Mouse (Mus musculus): ENCODE data around the gene Mmrn2. TPM values are rescaled to one million over a fixed set of nuclear protein-coding genes. Genes with fewer than 3 reads are reported as not detected.

Mmrn2 gene
- polyA plus RNA-seq, 1 experiment from 2014 or later: 8.2 TPM

- DNase-seq (ENCODE audit: low spot score): no peak
- Histone ChIP-seq H3K27me3 (replicated peaks; ENCODE audit: control insufficient read depth, insufficient read depth, low read length) (no peaks in the 10 kb centered on the region), H3K36me3 (ENCODE audit: control insufficient read depth, insufficient read depth, low read length) (peaks cover 29% of the 10 kb centered on the region), H3K4me3 (ENCODE audit: low read depth, low read length) (no peak overlapping the region), H3K4me1 (ENCODE audit: control insufficient read depth, insufficient read depth, low read length) (peaks cover 13% of the 10 kb centered on the region; the same call in 1 of the 2 replicates), H3K4me2 (ENCODE audit: low read depth, low read length) (no peak overlapping the region), H3K9me3 (ENCODE audit: control insufficient read depth, low read length) (no peaks in the 10 kb centered on the region), H3K9ac (ENCODE audit: low read depth, low read length) (no peak overlapping the region), H3K27ac (replicated peaks; ENCODE audit: low read depth, low read length) (no peak overlapping the region)
- ATAC-seq (ENCODE audit: low read depth): no peak
- 41% methylated on average over 9 of the region's 9 CpGs for WGBS
Observed at GRCm38 (mm10) chr14:34449807-34450206, 74.5 kb downstream of the Mmrn2 start.

- DNase-seq (ENCODE audit: low spot score) (no peak), ATAC-seq (ENCODE audit: low read depth) (no peak)
- no peak overlapping the region for H3K4me3 ChIP-seq (ENCODE audit: low read depth, low read length)
- no peak overlapping the region for H3K27ac ChIP-seq (replicated peaks; ENCODE audit: low read depth, low read length)
- no peak overlapping the region for H3K9ac ChIP-seq (ENCODE audit: low read depth, low read length)
- H3K27me3 ChIP-seq (replicated peaks; ENCODE audit: control insufficient read depth, insufficient read depth, low read length): no peaks in the 10 kb centered on the region
- H3K36me3 ChIP-seq (ENCODE audit: control insufficient read depth, insufficient read depth, low read length): peaks cover 29% of the 10 kb centered on the region
- H3K4me1 ChIP-seq (ENCODE audit: control insufficient read depth, insufficient read depth, low read length): peaks cover 13% of the 10 kb centered on the region; the same call in 1 of the 2 replicates
- H3K4me2 ChIP-seq (ENCODE audit: low read depth, low read length): no peak overlapping the region
- WGBS: 89% methylated on average over 5 of the region's 5 CpGs
- no peaks in the 10 kb centered on the region for H3K9me3 ChIP-seq (ENCODE audit: control insufficient read depth, low read length)
Observed at GRCm38 (mm10) chr14:34450451-34450850, 75.2 kb downstream of the Mmrn2 start.

- Histone ChIP-seq H3K4me1 (ENCODE audit: control insufficient read depth, insufficient read depth, low read length) (peaks cover 13% of the 10 kb centered on the region; the same call in 1 of the 2 replicates), H3K36me3 (ENCODE audit: control insufficient read depth, insufficient read depth, low read length) (peaks cover 18% of the 10 kb centered on the region), H3K9ac (ENCODE audit: low read depth, low read length) (no peak overlapping the region), H3K27me3 (replicated peaks; ENCODE audit: control insufficient read depth, insufficient read depth, low read length) (no peaks in the 10 kb centered on the region), H3K4me2 (ENCODE audit: low read depth, low read length) (no peak overlapping the region), H3K27ac (replicated peaks; ENCODE audit: low read depth, low read length) (no peak overlapping the region), H3K4me3 (ENCODE audit: low read depth, low read length) (no peak overlapping the region), H3K9me3 (ENCODE audit: control insufficient read depth, low read length) (no peaks in the 10 kb centered on the region)
- DNase-seq (ENCODE audit: low spot score) (no peak), ATAC-seq (ENCODE audit: low read depth) (no peak)
Observed at GRCm38 (mm10) chr14:34451872-34452271, 76.6 kb downstream of the Mmrn2 start.

DNA sequence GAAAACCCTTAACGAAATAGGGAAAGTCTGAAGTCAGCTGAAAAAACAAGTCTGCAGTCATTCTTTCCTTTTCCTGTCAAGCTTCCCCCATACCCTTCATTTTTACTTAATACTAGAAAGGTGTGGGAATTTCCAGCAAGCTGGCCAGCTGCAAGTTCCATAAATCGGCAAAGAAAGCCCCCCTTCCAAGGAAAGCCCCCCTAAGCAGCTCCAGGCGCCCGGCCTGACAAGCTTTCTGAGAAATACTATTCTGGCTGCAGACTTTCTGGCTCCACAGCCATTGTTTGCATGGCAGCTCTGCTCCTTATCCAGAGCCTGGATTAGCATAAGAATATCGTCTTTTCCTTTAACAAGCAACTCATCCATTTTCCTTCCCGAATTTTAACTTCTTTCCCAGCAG is 78.4 kb downstream of the Mmrn2 start:
- ATAC-seq (ENCODE audit: low read depth) (no peak), DNase-seq (ENCODE audit: low spot score) (peak; percentile 64)
- H3K27ac ChIP-seq (replicated peaks; ENCODE audit: low read depth, low read length): peak overlapping the region; percentile 78
- no peaks in the 10 kb centered on the region for H3K9me3 ChIP-seq (ENCODE audit: control insufficient read depth, low read length)
- no peaks in the 10 kb centered on the region for H3K27me3 ChIP-seq (replicated peaks; ENCODE audit: control insufficient read depth, insufficient read depth, low read length)
- H3K4me2 ChIP-seq (ENCODE audit: low read depth, low read length): no peak overlapping the region
- H3K36me3 ChIP-seq (ENCODE audit: control insufficient read depth, insufficient read depth, low read length): peaks cover 21% of the 10 kb centered on the region; the same call in 1 of the 2 replicates
- H3K4me3 ChIP-seq (ENCODE audit: low read depth, low read length): no peak overlapping the region
- 20% methylated on average over 6 of the region's 6 CpGs for WGBS
- H3K9ac ChIP-seq (ENCODE audit: low read depth, low read length): no peak overlapping the region
- peaks cover 13% of the 10 kb centered on the region; the same call in 1 of the 2 replicates for H3K4me1 ChIP-seq (ENCODE audit: control insufficient read depth, insufficient read depth, low read length)

Other genes starting within 250 kb of the Mmrn2 start
- 0.26 TPM in 1 of 2 replicates, not detected in the other for gene Npy4r, start 223.0 kb upstream of the Mmrn2 start, polyA plus RNA-seq (2014; fragmentation: Nextera tagmentation; extraction: Ambion mirVana)
- 0.84 and 1.1 TPM in 2 replicates for gene Gprin2, start 173.8 kb upstream of the Mmrn2 start, polyA plus RNA-seq (2014; fragmentation: Nextera tagmentation; extraction: Ambion mirVana)
- gene Syt15, start 155.9 kb upstream of the Mmrn2 start, polyA plus RNA-seq (2014; fragmentation: Nextera tagmentation; extraction: Ambion mirVana): 0.25 and 0.60 TPM in 2 replicates
- 9.8 and 13.5 TPM in 2 replicates for gene Shld2, start 65.0 kb upstream of the Mmrn2 start, polyA plus RNA-seq (2014; fragmentation: Nextera tagmentation; extraction: Ambion mirVana)
- 72.7 and 78.6 TPM in 2 replicates for gene Glud1, start 64.7 kb upstream of the Mmrn2 start, polyA plus RNA-seq (2014; fragmentation: Nextera tagmentation; extraction: Ambion mirVana)
- gene Fam25c, start 20.0 kb upstream of the Mmrn2 start, polyA plus RNA-seq (2014; fragmentation: Nextera tagmentation; extraction: Ambion mirVana): 13.0 and 40.1 TPM in 2 replicates
- 74.9 and 76.8 TPM in 2 replicates for gene Sncg, start 676 bp upstream of the Mmrn2 start, polyA plus RNA-seq (2014; fragmentation: Nextera tagmentation; extraction: Ambion mirVana)
- 65.0 and 68.7 TPM in 2 replicates for gene Bmpr1a, start 127.9 kb downstream of the Mmrn2 start, polyA plus RNA-seq (2014; fragmentation: Nextera tagmentation; extraction: Ambion mirVana)
- not detected in 2 replicates for gene 9230112D13Rik, start 147.3 kb downstream of the Mmrn2 start, polyA plus RNA-seq (2014; fragmentation: Nextera tagmentation; extraction: Ambion mirVana)
- 58.3 and 86.4 TPM in 2 replicates for gene Ldb3, start 213.2 kb downstream of the Mmrn2 start, polyA plus RNA-seq (2014; fragmentation: Nextera tagmentation; extraction: Ambion mirVana)
- gene Opn4, start 224.7 kb downstream of the Mmrn2 start, polyA plus RNA-seq (2014; fragmentation: Nextera tagmentation; extraction: Ambion mirVana): 0.77 and 1.00 TPM in 2 replicates